Mouse (Mus musculus) heart, embryonic 12.5 days (tissue): ENCODE results near the gene Olfr585. TPM values are rescaled to one million over a fixed set of nuclear protein-coding genes. Genes with fewer than 3 reads are reported as not detected.

Experiments used
- ATAC-seq: fragments of 200-750 bp; cut with Nextera tagmentation; 2 replicates; pipeline ENCODE4 v1.8.0; 2017; ENCODE audit warnings: moderate TSS enrichment, moderate library complexity; ENCODE audit not compliant: insufficient number of reproducible peaks, low FRiP score
- H3K27ac ChIP-seq: fragments of 300-500 bp; sonication (generic); 2 replicates; pipeline ENCODE4 v1.5.1; 2016; ENCODE audit warnings: mild to moderate bottlenecking, moderate library complexity; ENCODE audit not compliant: poor library complexity, severe bottlenecking
- H3K27me3 ChIP-seq: fragments of 300-500 bp; sonication (generic); replicated peaks from 2 replicates; pipeline ENCODE4 v1.6.1; 2016; ENCODE audit warnings: mild to moderate bottlenecking, moderate library complexity
- H3K36me3 ChIP-seq: fragments of 300-500 bp; sonication (generic); 2 replicates; pipeline ENCODE4 v1.6.1; 2016; ENCODE audit warnings: mild to moderate bottlenecking, moderate library complexity
- H3K4me1 ChIP-seq: fragments of 300-500 bp; sonication (generic); replicated peaks from 2 replicates; pipeline ENCODE4 v1.6.1; 2016; ENCODE audit warnings: mild to moderate bottlenecking
- H3K4me2 ChIP-seq: fragments of 300-500 bp; sonication (generic); 2 replicates; pipeline ENCODE4 v1.6.1; 2016; ENCODE audit warnings: mild to moderate bottlenecking, moderate library complexity
- H3K4me3 ChIP-seq: fragments of 300-500 bp; sonication (generic); 2 replicates; pipeline ENCODE4 v1.5.1; 2016; ENCODE audit warnings: mild to moderate bottlenecking
- H3K9ac ChIP-seq: fragments of 300-500 bp; sonication (generic); 2 replicates; pipeline ENCODE4 v1.6.1; 2016; ENCODE audit warnings: mild to moderate bottlenecking, moderate library complexity
- H3K9me3 ChIP-seq: fragments of 300-500 bp; sonication (generic); replicated peaks from 2 replicates; pipeline ENCODE4 v1.6.1; 2016; ENCODE audit warnings: mild to moderate bottlenecking, moderate library complexity
- WGBS: fragments of 180-500 bp; shearing (Covaris S2); methylation state at CpG from one replicate; pipeline ENCODE4 v1.1.7; 2016; 5-methylcytosine and 5-hydroxymethylcytosine counted together
- polyA plus RNA-seq: library from polyadenylated mRNA; unstranded; fragments of >200 nt; fragmentation: Nextera tagmentation; extraction: Ambion mirVana; gene quantifications from 2 replicates; pipeline ENCODE4 v1.2.1, GENCODE M21; 2016

Olfr585 gene
- polyA plus RNA-seq: not detected in 2 replicates

- no peak within 1 kb of the TSS for H3K27ac ChIP-seq
- no peaks in the 10 kb centered on the region for H3K4me1 ChIP-seq
- H3K4me2 ChIP-seq: no peak within 1 kb of the TSS
- ATAC-seq: no peak
- H3K4me3 ChIP-seq: no peak within 1 kb of the TSS
- no peaks in the 10 kb centered on the region for H3K27me3 ChIP-seq
- H3K9me3 ChIP-seq: no peaks in the 10 kb centered on the region
- H3K36me3 ChIP-seq: no peaks in the 10 kb centered on the region
- H3K9ac ChIP-seq: no peak within 1 kb of the TSS
- 72% methylated on average over 1 of the region's 1 CpGs for WGBS
Observed at GRCm38 (mm10) chr7:103097420-103097819, at the start of gene Olfr585. Gene Olfr585 (plus strand): TSS chr7:103097720.

GRCm38 (mm10) chr7:103051000-103051399 is 46.5 kb upstream of the Olfr585 start, which contains the start of gene Olfr583:
Gene Olfr583 (plus strand): TSS chr7:103051300.
- no peak for ATAC-seq

DNA sequence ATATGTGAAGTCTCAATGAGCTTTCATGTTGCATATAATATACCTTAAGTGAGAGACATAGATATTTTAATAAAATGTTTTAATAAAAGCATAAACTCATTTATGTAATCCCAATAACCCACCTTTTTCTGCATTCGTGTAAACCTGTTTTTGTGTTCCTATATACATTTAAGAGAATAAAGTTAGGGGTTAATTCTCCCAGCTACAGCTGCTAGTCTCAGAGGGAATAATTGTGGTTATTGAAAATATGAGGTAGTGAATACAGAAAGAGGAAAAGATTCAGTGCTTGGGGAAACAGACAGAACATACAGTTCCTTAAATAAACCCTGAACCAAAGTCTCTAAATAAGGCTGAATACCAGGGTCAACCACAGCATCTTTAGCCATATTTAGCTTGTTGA is 15.9 kb upstream of the Olfr585 start, which contains the start of gene Olfr584:
Gene Olfr584, plus strand, starts transcription at position 301 of the 400 bp plus-strand sequence.
- 67% methylated on average over 1 of the region's 1 CpGs for WGBS
- Histone ChIP-seq H3K4me3 (no peak within 1 kb of the TSS), H3K4me1 (no peaks in the 10 kb centered on the region), H3K27me3 (no peaks in the 10 kb centered on the region), H3K9ac (no peak within 1 kb of the TSS), H3K27ac (no peak within 1 kb of the TSS), H3K4me2 (no peak within 1 kb of the TSS), H3K9me3 (peaks cover 15% of the 10 kb centered on the region), H3K36me3 (no peaks in the 10 kb centered on the region)
- no peak for ATAC-seq

More at GRCm38 (mm10) chr7:103051000-103051399, 46.5 kb upstream of the Olfr585 start, which contains the start of gene Olfr583:
- H3K4me3 ChIP-seq: no peak within 1 kb of the TSS
- H3K4me2 ChIP-seq: no peak within 1 kb of the TSS
- H3K4me1 ChIP-seq: no peaks in the 10 kb centered on the region
- no peaks in the 10 kb centered on the region for H3K27me3 ChIP-seq
- 87% methylated on average over 1 of the region's 1 CpGs for WGBS
- H3K9ac ChIP-seq: no peak within 1 kb of the TSS
- no peaks in the 10 kb centered on the region for H3K36me3 ChIP-seq
- H3K27ac ChIP-seq: no peak within 1 kb of the TSS
- no peaks in the 10 kb centered on the region for H3K9me3 ChIP-seq

DNA sequence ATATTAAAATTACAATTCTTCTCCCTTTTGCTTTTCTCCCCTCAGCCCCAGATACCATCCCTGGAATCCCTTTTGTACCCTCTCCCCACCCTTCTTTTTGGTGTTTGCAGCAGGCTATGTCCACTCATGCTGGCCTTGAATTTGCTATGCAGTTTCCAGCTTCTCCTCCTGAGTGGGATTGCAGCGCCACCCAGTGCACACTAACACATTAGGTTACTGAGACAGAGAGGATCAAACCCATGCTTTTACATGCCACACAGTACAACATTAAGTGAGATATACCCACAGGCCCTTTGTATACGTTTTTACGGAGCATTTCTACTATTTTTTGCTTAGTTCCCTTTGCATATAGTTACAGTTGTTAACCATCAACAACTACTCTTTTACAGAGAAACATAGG is 21.9 kb downstream of the Olfr585 start:
- Histone ChIP-seq H3K27me3 (no peaks in the 10 kb centered on the region), H3K4me2 (no peak overlapping the region), H3K36me3 (no peaks in the 10 kb centered on the region), H3K9ac (no peak overlapping the region), H3K9me3 (no peaks in the 10 kb centered on the region), H3K27ac (no peak overlapping the region), H3K4me3 (no peak overlapping the region), H3K4me1 (no peaks in the 10 kb centered on the region)
- 36% methylated on average over 3 of the region's 3 CpGs for WGBS
- ATAC-seq: no peak

DNA sequence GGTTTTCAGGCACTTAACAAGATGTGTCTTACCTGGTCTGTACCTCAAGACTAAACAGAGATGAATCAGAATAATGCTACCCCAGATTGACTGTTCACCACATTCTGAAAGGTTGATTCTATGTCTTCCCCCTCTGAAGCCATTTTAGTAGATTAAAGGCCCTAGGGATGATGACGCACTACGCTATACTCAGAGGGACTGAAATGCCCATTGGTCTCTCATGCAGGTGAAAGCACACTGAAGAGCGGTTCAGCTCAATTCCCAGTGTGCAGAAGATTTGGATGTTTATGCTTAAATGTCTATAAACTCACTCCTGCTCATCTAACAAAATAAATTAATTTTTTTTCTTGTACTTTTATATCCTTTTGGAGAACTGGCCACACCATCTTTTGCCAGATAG is 28.0 kb downstream of the Olfr585 start, which contains the start of gene Olfr586:
Gene Olfr586, minus strand, starts transcription at position 101 of the 400 bp plus-strand sequence.
- 86% methylated on average over 3 of the region's 3 CpGs for WGBS
- ATAC-seq: no peak

DNA sequence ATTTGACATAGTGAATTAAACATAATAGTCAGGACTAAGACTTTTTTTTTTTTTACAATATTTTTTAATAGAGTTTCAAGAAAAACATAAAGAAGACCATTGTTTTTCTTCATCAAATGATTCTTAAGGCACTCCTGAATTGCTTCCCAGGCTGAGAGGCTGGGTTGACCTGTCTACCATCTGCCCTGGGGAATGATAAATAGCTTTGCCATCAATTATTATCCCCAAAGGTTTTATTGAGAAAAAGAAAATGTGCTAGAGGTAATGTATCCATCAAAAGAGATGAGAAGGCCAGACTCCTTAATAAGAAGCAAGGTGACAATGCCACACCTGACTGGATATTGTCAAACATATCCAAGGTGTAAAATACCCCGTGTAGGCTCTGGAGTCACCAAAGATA is 43.1 kb downstream of the Olfr585 start, which contains the start of gene Olfr588-ps1:
Gene Olfr588-ps1, plus strand, starts transcription at position 301 of the 400 bp plus-strand sequence.
- 72% methylated on average over 1 of the region's 1 CpGs for WGBS

More for the DNA sequence above, 28.0 kb downstream of the Olfr585 start, which contains the start of gene Olfr586:
- Histone ChIP-seq H3K4me3 (no peak within 1 kb of the TSS), H3K27me3 (no peaks in the 10 kb centered on the region), H3K9me3 (no peaks in the 10 kb centered on the region), H3K4me2 (no peak within 1 kb of the TSS), H3K36me3 (no peaks in the 10 kb centered on the region), H3K27ac (no peak within 1 kb of the TSS), H3K4me1 (no peaks in the 10 kb centered on the region), H3K9ac (no peak within 1 kb of the TSS)

More for the DNA sequence above, 43.1 kb downstream of the Olfr585 start, which contains the start of gene Olfr588-ps1:
- no peak within 1 kb of the TSS for H3K27ac ChIP-seq
- H3K4me2 ChIP-seq: no peak within 1 kb of the TSS
- H3K4me3 ChIP-seq: no peak within 1 kb of the TSS
- H3K36me3 ChIP-seq: no peaks in the 10 kb centered on the region
- H3K4me1 ChIP-seq: no peaks in the 10 kb centered on the region
- no peak within 1 kb of the TSS for H3K9ac ChIP-seq
- ATAC-seq: no peak
- no peaks in the 10 kb centered on the region for H3K27me3 ChIP-seq
- no peaks in the 10 kb centered on the region for H3K9me3 ChIP-seq

Other genes with a start within 250 kb of the Olfr585 start
- gene Olfr566, start 239.0 kb upstream of the Olfr585 start, polyA plus RNA-seq: not detected in 2 replicates
- gene Olfr568, start 220.6 kb upstream of the Olfr585 start, polyA plus RNA-seq: not detected in 2 replicates
- gene Olfr569, start 206.8 kb upstream of the Olfr585 start, polyA plus RNA-seq: not detected in 2 replicates
- gene Olfr570, start 203.1 kb upstream of the Olfr585 start, polyA plus RNA-seq: not detected in 2 replicates
- not detected in 2 replicates for gene Olfr571, start 180.2 kb upstream of the Olfr585 start, polyA plus RNA-seq
- not detected in 2 replicates for gene Olfr572, start 173.3 kb upstream of the Olfr585 start, polyA plus RNA-seq
- not detected in 2 replicates for gene Olfr573-ps1, start 155.1 kb upstream of the Olfr585 start, polyA plus RNA-seq
- gene Olfr574, start 149.3 kb upstream of the Olfr585 start, polyA plus RNA-seq: not detected in 2 replicates
- gene Olfr575, start 138.9 kb upstream of the Olfr585 start, polyA plus RNA-seq: not detected in 2 replicates
- gene Olfr576, start 135.1 kb upstream of the Olfr585 start, polyA plus RNA-seq: not detected in 2 replicates
- not detected in 2 replicates for gene Olfr577, start 121.8 kb upstream of the Olfr585 start, polyA plus RNA-seq
- gene Olfr578, start 108.4 kb upstream of the Olfr585 start, polyA plus RNA-seq: not detected in 2 replicates
- not detected in 2 replicates for gene Olfr582, start 59.7 kb upstream of the Olfr585 start, polyA plus RNA-seq
- gene Olfr583, start 46.4 kb upstream of the Olfr585 start, polyA plus RNA-seq: not detected in 2 replicates
- gene Olfr584, start 15.8 kb upstream of the Olfr585 start, polyA plus RNA-seq: not detected in 2 replicates
- not detected in 2 replicates for gene Olfr586, start 27.9 kb downstream of the Olfr585 start, polyA plus RNA-seq
- gene Olfr588-ps1, start 43.2 kb downstream of the Olfr585 start, polyA plus RNA-seq: not detected in 2 replicates
- gene Olfr589, start 58.6 kb downstream of the Olfr585 start, polyA plus RNA-seq: not detected in 2 replicates
- gene Olfr591, start 80.6 kb downstream of the Olfr585 start, polyA plus RNA-seq: not detected in 2 replicates
- gene Olfr592, start 87.1 kb downstream of the Olfr585 start, polyA plus RNA-seq: not detected in 2 replicates
- gene Olfr593, start 114.1 kb downstream of the Olfr585 start, polyA plus RNA-seq: not detected in 2 replicates
- not detected in 2 replicates for gene Olfr594, start 119.3 kb downstream of the Olfr585 start, polyA plus RNA-seq
- gene Usp17ld, start 154.8 kb downstream of the Olfr585 start, polyA plus RNA-seq: not detected in 2 replicates
- gene Olfr596, start 207.9 kb downstream of the Olfr585 start, polyA plus RNA-seq: not detected in 2 replicates
- not detected in 2 replicates for gene Olfr597, start 218.6 kb downstream of the Olfr585 start, polyA plus RNA-seq
- not detected in 2 replicates for gene Olfr598, start 225.8 kb downstream of the Olfr585 start, polyA plus RNA-seq
- not detected in 2 replicates for gene Olfr599, start 238.2 kb downstream of the Olfr585 start, polyA plus RNA-seq